Mouse (Mus musculus) hindbrain, embryonic 11.5 days (tissue): ENCODE data around the gene Spsb4. TPM values are rescaled to one million over a fixed set of nuclear protein-coding genes. Genes with fewer than 3 reads are reported as not detected.

Experiments used
- ATAC-seq: fragments of 200-750 bp; cut with Nextera tagmentation; 2 replicates; pipeline ENCODE4 v1.8.0; 2017; ENCODE audit warnings: mild to moderate bottlenecking, moderate TSS enrichment, moderate library complexity; ENCODE audit not compliant: low FRiP score
- DNase-seq: peaks from one replicate; pipeline ENCODE4 v3.0.0-alpha.2; 2015; ENCODE audit warnings: low spot score
- H3K27ac ChIP-seq: fragments of 300-500 bp; sonication (generic); 2 replicates; pipeline ENCODE4 v1.5.1; 2014; ENCODE audit warnings: mild to moderate bottlenecking, low read depth, low read length
- H3K27me3 ChIP-seq: fragments of 300-500 bp; sonication (generic); 2 replicates; pipeline ENCODE4 v1.6.1; 2014; ENCODE audit warnings: mild to moderate bottlenecking, low read length, moderate library complexity, mixed read lengths; ENCODE audit not compliant: control insufficient read depth, insufficient read depth
- H3K36me3 ChIP-seq: fragments of 300-500 bp; sonication (generic); 2 replicates; pipeline ENCODE4 v1.6.1; 2014; ENCODE audit warnings: mild to moderate bottlenecking, low read length, moderate library complexity, mixed read lengths; ENCODE audit not compliant: control insufficient read depth, insufficient read depth
- H3K4me1 ChIP-seq: fragments of 300-500 bp; sonication (generic); replicated peaks from 2 replicates; pipeline ENCODE4 v1.6.1; 2014; ENCODE audit warnings: low read length, mixed read lengths; ENCODE audit not compliant: control insufficient read depth, insufficient read depth
- H3K4me2 ChIP-seq: fragments of 300-500 bp; sonication (generic); replicated peaks from 2 replicates; pipeline ENCODE4 v1.6.1; 2014; ENCODE audit warnings: mild to moderate bottlenecking, low read depth, low read length
- H3K4me3 ChIP-seq: fragments of 300-500 bp; sonication (generic); 2 replicates; pipeline ENCODE4 v1.5.1; 2014; ENCODE audit warnings: low read depth, low read length
- H3K9ac ChIP-seq: fragments of 300-500 bp; sonication (generic); 2 replicates; pipeline ENCODE4 v1.6.1; 2014; ENCODE audit warnings: low read depth, low read length
- H3K9me3 ChIP-seq: fragments of 300-500 bp; sonication (generic); 2 replicates; pipeline ENCODE4 v1.6.1; 2016; ENCODE audit warnings: low read length; ENCODE audit not compliant: control insufficient read depth
- WGBS: fragments of 180-500 bp; shearing (Covaris S2); extraction: QIAGEN DNeasy Blood & Tissue Kit; methylation state at CpG from one replicate; pipeline ENCODE4 v1.1.7; 2014; 5-methylcytosine and 5-hydroxymethylcytosine counted together
- polyA plus RNA-seq: library from polyadenylated mRNA; unstranded; fragments of >200 nt; fragmentation: Nextera tagmentation; extraction: Ambion mirVana; gene quantifications from 2 replicates; pipeline ENCODE4 v1.2.1, GENCODE M21; 2014

Spsb4 gene
- 85.4 and 99.3 TPM in 2 replicates for polyA plus RNA-seq

GRCm38 (mm10) chr9:97018677-97019147 lies at the start of gene Spsb4:
Spsb4 (minus strand) TSS chr9:97018843.
- Histone ChIP-seq H3K36me3 (no peaks in the 10 kb centered on the region), H3K4me1 (peaks cover 12% of the 10 kb centered on the region), H3K27ac (peak within 1 kb of the TSS; percentile 100), H3K27me3 (no peaks in the 10 kb centered on the region), H3K9me3 (no peaks in the 10 kb centered on the region), H3K4me3 (peak within 1 kb of the TSS; percentile 79), H3K9ac (peak within 1 kb of the TSS; percentile 97), H3K4me2 (peak within 1 kb of the TSS; percentile 85)
- DNase-seq (peak; percentile 94), ATAC-seq (peak; percentile 90)
- 0% methylated on average over 36 of the region's 47 CpGs for WGBS

DNA sequence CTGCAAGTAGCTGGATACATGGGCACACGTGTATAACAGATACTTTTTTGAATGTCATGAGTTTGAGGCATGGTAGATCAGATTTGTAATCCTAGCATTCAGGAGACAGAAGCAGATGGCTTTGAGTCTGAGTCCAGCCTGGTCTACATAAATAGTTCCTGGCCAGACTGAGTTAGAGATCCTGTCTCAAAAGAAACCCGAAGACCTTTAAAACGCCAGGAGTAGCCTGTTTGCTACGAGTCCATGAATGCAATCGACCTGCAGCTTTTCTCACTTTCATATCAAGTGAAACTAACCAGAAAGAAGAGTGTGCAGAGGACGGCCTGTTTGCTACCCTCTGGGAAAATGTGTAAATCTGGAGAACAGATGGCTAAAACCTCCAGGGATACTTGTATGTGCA lies 49.1 kb upstream of the Spsb4 start:
- Histone ChIP-seq H3K27me3 (no peaks in the 10 kb centered on the region), H3K9me3 (no peaks in the 10 kb centered on the region), H3K4me3 (no peak overlapping the region), H3K36me3 (no peaks in the 10 kb centered on the region), H3K27ac (no peak overlapping the region), H3K4me1 (peaks cover 6% of the 10 kb centered on the region; the same call in 1 of the 2 replicates), H3K4me2 (no peak overlapping the region), H3K9ac (no peak overlapping the region)
- WGBS = 81% methylated on average over 6 of the region's 6 CpGs
- DNase-seq = no peak
- ATAC-seq = no peak

GRCm38 (mm10) chr9:97065885-97066284 lies 47.2 kb upstream of the Spsb4 start:
- 77% methylated on average over 4 of the region's 4 CpGs for WGBS
- Histone ChIP-seq H3K36me3 (no peaks in the 10 kb centered on the region), H3K4me3 (no peak overlapping the region), H3K27ac (no peak overlapping the region), H3K27me3 (no peaks in the 10 kb centered on the region), H3K9me3 (no peaks in the 10 kb centered on the region), H3K9ac (no peak overlapping the region), H3K4me1 (peaks cover 6% of the 10 kb centered on the region), H3K4me2 (no peak overlapping the region)
- ATAC-seq (no peak), DNase-seq (no peak)

DNA sequence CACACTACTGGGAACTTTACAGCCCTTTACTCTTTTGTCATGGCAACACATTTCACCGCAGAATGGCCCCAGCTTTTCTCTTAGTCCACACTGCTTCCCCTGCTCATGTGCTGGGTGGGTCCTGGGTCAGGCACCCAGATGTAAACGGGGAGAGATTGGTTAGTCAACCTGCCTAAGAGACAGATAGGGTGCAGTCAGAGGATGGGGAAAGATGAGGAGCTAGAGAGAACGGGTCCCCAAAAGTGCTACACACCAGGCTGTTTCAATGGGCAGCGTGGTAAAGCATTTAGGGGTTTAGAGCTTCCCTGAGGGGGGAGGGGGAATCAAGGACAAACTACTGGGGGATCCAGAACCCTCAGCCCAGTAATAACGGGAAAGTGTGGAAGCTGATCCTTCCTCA lies 46.6 kb upstream of the Spsb4 start:
- Histone ChIP-seq H3K9me3 (no peaks in the 10 kb centered on the region), H3K4me1 (peaks cover 6% of the 10 kb centered on the region), H3K27me3 (no peaks in the 10 kb centered on the region), H3K4me3 (no peak overlapping the region), H3K4me2 (no peak overlapping the region), H3K36me3 (no peaks in the 10 kb centered on the region), H3K27ac (no peak overlapping the region), H3K9ac (no peak overlapping the region)
- no peak for ATAC-seq
- WGBS = 54% methylated on average over 5 of the region's 5 CpGs
- DNase-seq = no peak

GRCm38 (mm10) chr9:97064161-97064560 lies 45.5 kb upstream of the Spsb4 start:
- Histone ChIP-seq H3K9me3 (no peaks in the 10 kb centered on the region), H3K4me2 (no peak overlapping the region), H3K27ac (no peak overlapping the region), H3K36me3 (no peaks in the 10 kb centered on the region), H3K9ac (no peak overlapping the region), H3K4me3 (no peak overlapping the region), H3K27me3 (no peaks in the 10 kb centered on the region), H3K4me1 (peaks cover 6% of the 10 kb centered on the region)
- no peak for DNase-seq
- WGBS = 90% methylated on average over 1 of the region's 1 CpGs
- no peak for ATAC-seq

- Histone ChIP-seq H3K9me3 (no peaks in the 10 kb centered on the region), H3K4me2 (no peak overlapping the region), H3K4me3 (no peak overlapping the region), H3K27ac (no peak overlapping the region), H3K9ac (no peak overlapping the region), H3K27me3 (no peaks in the 10 kb centered on the region), H3K36me3 (no peaks in the 10 kb centered on the region), H3K4me1 (peaks cover 4% of the 10 kb centered on the region)
- DNase-seq = no peak
- no peak for ATAC-seq
- 93% methylated on average over 9 of the region's 9 CpGs for WGBS
Observed at GRCm38 (mm10) chr9:97061696-97062095, 43.1 kb upstream of the Spsb4 start.

- Histone ChIP-seq H3K27me3 (no peaks in the 10 kb centered on the region), H3K9me3 (no peaks in the 10 kb centered on the region), H3K9ac (no peak overlapping the region), H3K36me3 (no peaks in the 10 kb centered on the region), H3K4me3 (no peak overlapping the region), H3K4me2 (no peak overlapping the region), H3K27ac (peak overlapping the region; percentile 49; the same call in 1 of the 2 replicates), H3K4me1 (peaks cover 3% of the 10 kb centered on the region; the same call in 1 of the 2 replicates)
- 64% methylated on average over 18 of the region's 18 CpGs for WGBS
- ATAC-seq (peak; percentile 50), DNase-seq (no peak)
Observed at GRCm38 (mm10) chr9:97056541-97057338, 38.1 kb upstream of the Spsb4 start.

DNA sequence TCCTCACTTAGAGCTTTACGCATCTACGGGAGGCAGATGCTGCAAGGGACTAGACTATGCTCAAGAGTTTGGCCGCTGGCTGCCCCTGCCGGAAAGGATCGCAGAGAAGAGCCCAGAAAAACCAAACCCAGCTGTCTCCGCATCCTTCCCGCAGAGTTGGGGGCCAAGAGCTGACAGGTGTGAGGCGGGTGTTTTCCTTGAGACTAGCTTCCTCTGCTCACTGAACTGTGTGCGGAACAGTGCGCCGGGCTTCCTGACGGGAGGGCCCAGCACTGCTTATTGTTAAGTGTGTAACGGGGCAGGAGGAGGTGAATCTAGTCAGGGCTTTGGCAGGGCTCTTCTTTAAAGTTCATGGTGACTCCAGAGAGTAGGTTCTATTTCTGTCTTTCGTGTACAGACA lies 37.3 kb upstream of the Spsb4 start:
- Histone ChIP-seq H3K9ac (0 out of 2 replicates have a peak overlapping the region, but pooled peaks have one; percentile 11), H3K27me3 (no peaks in the 10 kb centered on the region), H3K9me3 (no peaks in the 10 kb centered on the region), H3K36me3 (no peaks in the 10 kb centered on the region), H3K27ac (peak overlapping the region; percentile 54; the same call in 1 of the 2 replicates), H3K4me1 (peaks cover 8% of the 10 kb centered on the region), H3K4me3 (no peak overlapping the region), H3K4me2 (no peak overlapping the region)
- ATAC-seq = peak; percentile 29; the same call in 1 of the 2 replicates
- peak; percentile 35 for DNase-seq
- 40% methylated on average over 14 of the region's 14 CpGs for WGBS

GRCm38 (mm10) chr9:97051176-97051575 lies 32.5 kb upstream of the Spsb4 start:
- Histone ChIP-seq H3K27ac (peak overlapping the region; percentile 67; the same call in 1 of the 2 replicates), H3K36me3 (no peaks in the 10 kb centered on the region), H3K4me3 (no peak overlapping the region), H3K27me3 (no peaks in the 10 kb centered on the region), H3K9me3 (no peaks in the 10 kb centered on the region), H3K9ac (peak overlapping the region; percentile 19; the same call in 1 of the 2 replicates), H3K4me1 (peaks cover 8% of the 10 kb centered on the region; the same call in 1 of the 2 replicates), H3K4me2 (no peak overlapping the region)
- ATAC-seq (peak; percentile 94), DNase-seq (peak; percentile 77)
- WGBS = 15% methylated on average over 8 of the region's 8 CpGs
